Mouse (Mus musculus) megakaryocyte, embryonic 14.5 days (primary cell): Measurements from ENCODE around the gene Efnb2.

Experiments
- FLI1 ChIP-seq: IDR thresholded peaks from 2 replicates; pipeline ENCODE4 v1.6.1; 2012; ENCODE audit warnings: low read length, inconsistent platforms, mixed read lengths
- GATA1 ChIP-seq: IDR thresholded peaks from 3 replicates; pipeline ENCODE4 v1.6.1; 2012; ENCODE audit warnings: mixed read lengths, low read length, inconsistent platforms, borderline replicate concordance

DNA sequence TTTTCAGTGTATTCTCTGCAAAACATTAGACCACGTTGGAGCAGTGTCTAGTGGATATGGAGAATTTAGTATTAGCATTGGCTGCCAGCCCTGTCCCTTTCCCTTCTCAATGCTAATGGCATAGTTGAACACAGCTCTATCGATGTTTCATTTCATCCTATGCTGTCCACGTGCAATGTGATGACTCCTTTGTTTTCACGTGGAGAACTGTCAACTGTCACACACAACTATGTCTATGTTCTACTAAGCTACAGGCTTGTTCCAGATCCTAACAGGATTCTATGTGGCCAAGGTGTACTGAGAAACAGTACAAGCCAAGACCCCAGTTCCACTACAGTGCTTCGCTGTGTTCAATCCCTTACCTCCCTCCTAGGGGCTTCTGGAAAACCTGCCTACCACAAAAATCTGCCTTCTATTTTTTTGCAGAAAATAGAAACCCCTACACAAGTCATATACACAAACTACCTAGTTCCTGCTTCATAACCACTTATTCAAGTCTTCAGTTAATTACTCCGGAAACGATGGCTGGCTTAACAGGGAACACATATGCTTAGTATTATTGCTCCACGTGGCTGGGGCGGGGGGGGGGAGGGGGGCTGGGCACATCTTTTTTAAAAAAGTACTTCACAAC lies 27.9 kb upstream of the Efnb2 start:
- TF ChIP-seq FLI1 (no peak), GATA1 (no peak)
